In the genomic region with DNA sequence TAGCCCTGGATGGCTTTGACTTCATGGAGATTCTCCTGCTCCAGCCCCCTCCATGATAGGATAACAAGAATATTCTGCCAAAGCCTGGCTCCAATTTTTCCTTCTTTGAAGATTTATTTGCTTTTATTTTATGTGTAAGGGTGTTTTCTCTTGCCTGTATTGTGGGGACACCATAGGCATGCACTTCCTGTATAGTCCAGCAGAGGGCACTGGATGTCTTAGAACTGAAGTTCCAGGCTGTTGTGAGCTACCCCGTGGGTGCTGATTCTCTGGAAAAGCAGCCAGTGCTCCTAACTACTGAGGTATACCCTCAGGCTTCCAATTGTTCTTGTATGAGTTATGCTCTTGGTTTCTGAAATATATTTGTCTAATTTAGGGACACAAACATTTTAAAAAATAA, we compare ENCODE assay signal across 9 mouse cellular contexts. TPM values are rescaled to one million over a fixed set of nuclear protein-coding genes. Genes with fewer than 3 reads are reported as not detected.
DNase-seq lines count a peak whose midpoint lies in the region; ATAC-seq and TF ChIP-seq lines count a peak whose summit lies in the region.
"Had no signal": no experiment of that assay in that cellular context is flagged by ENCODE, and none has a peak within 500 bp of the region (broad histone marks: within the 10 kb centered on the region; RNA-seq: fewer than 3 reads in every experiment).

No protein-coding gene starts in this region.

- H3K27me3 ChIP-seq in heart, adult 2 months (ENCODE audit: control insufficient read depth, insufficient read depth, low read length) = no peaks in the 10 kb centered on the region
- no peaks in the 10 kb centered on the region for H3K27me3 ChIP-seq in heart, embryonic 10.5 days (ENCODE audit: insufficient read depth, poor library complexity, severe bottlenecking)
- H3K27me3 ChIP-seq in midbrain, postnatal 0 days (ENCODE audit: insufficient read depth, low read length) = no peaks in the 10 kb centered on the region
- H3K27me3 ChIP-seq: limb, embryonic 15.5 days had no signal

- 25% methylated on average over 1 of the region's 1 CpGs for WGBS in heart, adult 2 months
- 12% methylated on average over 1 of the region's 1 CpGs for WGBS in heart, embryonic 10.5 days
- 28% methylated on average over 1 of the region's 1 CpGs for WGBS in midbrain, postnatal 0 days

- intact Hi-C loops in heart, adult 2 months (cut with DNase I) = no loop called here

- H3K9ac ChIP-seq in heart, adult 2 months (ENCODE audit: low read depth, low read length) = no peak overlapping the region
- H3K9ac ChIP-seq in midbrain, postnatal 0 days (replicated peaks; ENCODE audit: low read length, poor library complexity, severe bottlenecking) = no peak overlapping the region
- H3K9ac ChIP-seq: limb, embryonic 15.5 days had no signal

- no peak for TF ChIP-seq POLR2A in heart, adult 2 months (IDR thresholded peaks at IDR 0.05; ENCODE audit: insufficient read depth, low read depth, low read length)
- TF ChIP-seq POLR2A in cortical plate, adult 2 months (IDR thresholded peaks at IDR 0.05; ENCODE audit: extremely low read depth, insufficient read depth, low read length) = no peak

- no peak for ATAC-seq in midbrain, postnatal 0 days (ENCODE audit: low FRiP score)

- peak; percentile 86 for TF ChIP-seq CTCF in heart, adult 2 months (IDR thresholded peaks at IDR 0.05)
- peak; percentile 26; the same call in 1 of the 2 replicates for TF ChIP-seq CTCF in cortical plate, adult 2 months (IDR thresholded peaks at IDR 0.05; ENCODE audit: extremely low read depth, insufficient read depth, low read length)
- TF ChIP-seq CTCF in midbrain, postnatal 0 days (IDR thresholded peaks at IDR 0.05) = peak; percentile 49

- no peaks in the 10 kb centered on the region for H3K9me3 ChIP-seq in heart, embryonic 10.5 days
- H3K9me3 ChIP-seq in midbrain, postnatal 0 days (ENCODE audit: low read length) = no peaks in the 10 kb centered on the region
- H3K9me3 ChIP-seq: limb, embryonic 15.5 days had no signal

- DNase-seq in heart, adult 2 months = peak; percentile 2 to 33
- no peak for DNase-seq in heart, embryonic 10.5 days (ENCODE audit: low spot score)
- DNase-seq in A20 (ENCODE audit: low read depth, low spot score) = peak; percentile 51
- peak; percentile 22 for DNase-seq in T-cell, adult 2 months (ENCODE audit: low spot score)
- peak; percentile 30 for DNase-seq in kidney, postnatal 14 days
- peak; percentile 13 for DNase-seq in midbrain, postnatal 0 days (ENCODE audit: low spot score)
- peak; percentile 6 to 38 for DNase-seq in thymus, postnatal 10 days (ENCODE audit: low spot score in 2 of 2)

- TF ChIP-seq EP300 in heart, adult 2 months (IDR thresholded peaks at IDR 0.05; ENCODE audit: insufficient read depth, low read depth, low read length) = no peak

- H3K4me3 ChIP-seq in heart, adult 2 months = no peak overlapping the region
- no peak overlapping the region for H3K4me3 ChIP-seq in heart, embryonic 10.5 days
- H3K4me3 ChIP-seq in cortical plate, adult 2 months (ENCODE audit: insufficient read depth, low read length) = no peak overlapping the region
- no peak overlapping the region for H3K4me3 ChIP-seq in midbrain, postnatal 0 days (ENCODE audit: low read depth, low read length)
- H3K4me3 ChIP-seq: limb, embryonic 15.5 days had no signal

- no peaks in the 10 kb centered on the region for H3K4me1 ChIP-seq in heart, adult 2 months (ENCODE audit: control insufficient read depth, insufficient read depth, low read length)
- H3K4me1 ChIP-seq in heart, embryonic 10.5 days = no peaks in the 10 kb centered on the region
- no peaks in the 10 kb centered on the region for H3K4me1 ChIP-seq in cortical plate, adult 2 months (ENCODE audit: control insufficient read depth, insufficient read depth, low read length)
- no peaks in the 10 kb centered on the region for H3K4me1 ChIP-seq in midbrain, postnatal 0 days (ENCODE audit: insufficient read depth, low read length)
- H3K4me1 ChIP-seq: limb, embryonic 15.5 days had no signal

- H3K4me2 ChIP-seq in midbrain, postnatal 0 days (ENCODE audit: low read depth, low read length, poor library complexity, severe bottlenecking) = no peak overlapping the region
- H3K4me2 ChIP-seq: limb, embryonic 15.5 days had no signal

- no peak overlapping the region for H3K27ac ChIP-seq in heart, adult 2 months
- no peak overlapping the region for H3K27ac ChIP-seq in heart, embryonic 10.5 days
- H3K27ac ChIP-seq in cortical plate, adult 2 months (ENCODE audit: insufficient read depth, low read length) = no peak overlapping the region
- no peak overlapping the region for H3K27ac ChIP-seq in midbrain, postnatal 0 days (ENCODE audit: low read depth, low read length)
- H3K27ac ChIP-seq: limb, embryonic 15.5 days had no signal

- H3K36me3 ChIP-seq in heart, adult 2 months (ENCODE audit: control insufficient read depth, insufficient read depth, low read length) = no peaks in the 10 kb centered on the region
- no peaks in the 10 kb centered on the region for H3K36me3 ChIP-seq in heart, embryonic 10.5 days
- H3K36me3 ChIP-seq in midbrain, postnatal 0 days (ENCODE audit: insufficient read depth, low read length) = no peaks in the 10 kb centered on the region
- H3K36me3 ChIP-seq: limb, embryonic 15.5 days had no signal

- no peaks in the 10 kb centered on the region for H3K79me2 ChIP-seq in heart, adult 2 months (replicated peaks; ENCODE audit: control insufficient read depth, insufficient read depth, low read length)

RNA-seq across cellular contexts. Expression of gene Rps4x, which starts 29.9 kb away (rescaled TPM):
- 100 to 1,000 TPM; 560 to 757 TPM for total RNA-seq in heart, adult 2 months (2021)
- polyA plus RNA-seq in heart, adult 2 months (2012; rRNA removed) = 348 and 596 TPM in 2 replicates
- polyA plus RNA-seq in heart, embryonic 10.5 days (2016; fragmentation: Nextera tagmentation; extraction: Ambion mirVana) = 479 and 547 TPM in 2 replicates
- 561 and 563 TPM in 2 replicates for polyA plus RNA-seq in cortical plate, adult 2 months (2012; rRNA removed)
- 809 and 834 TPM in 2 replicates for total RNA-seq in midbrain, postnatal 0 days (2014; rRNA removed)
- 345 and 356 TPM in 2 replicates for polyA plus RNA-seq in midbrain, postnatal 0 days (2015; fragmentation: Nextera tagmentation; extraction: Ambion mirVana)

RNA-seq across cellular contexts. Expression of gene Cited1, which starts 32.9 kb away (rescaled TPM):
- total RNA-seq in heart, adult 2 months (2021) = 1 to 10 TPM in 1 of 2 experiments, under 1 TPM in 1; 0.93 to 1.0 TPM
- polyA plus RNA-seq in heart, adult 2 months (2012; rRNA removed) = 3.5 and 5.2 TPM in 2 replicates
- polyA plus RNA-seq in heart, embryonic 10.5 days (2016; fragmentation: Nextera tagmentation; extraction: Ambion mirVana) = 374 and 827 TPM in 2 replicates
- polyA plus RNA-seq in cortical plate, adult 2 months (2012; rRNA removed) = 5.0 and 5.3 TPM in 2 replicates
- 6.4 and 6.9 TPM in 2 replicates for total RNA-seq in midbrain, postnatal 0 days (2014; rRNA removed)
- polyA plus RNA-seq in midbrain, postnatal 0 days (2015; fragmentation: Nextera tagmentation; extraction: Ambion mirVana) = 13.0 and 22.3 TPM in 2 replicates

Comparison
In these comparisons a context has a peak if more than half of its experiments do, and no peak if none do; other contexts are left out.
1. RNA of gene Cited1, which starts 32.9 kb away (polyA plus RNA-seq): 374 to 827 TPM in heart, embryonic 10.5 days; 13.0 to 22.3 TPM in midbrain, postnatal 0 days, 5.0 to 5.3 TPM in cortical plate, adult 2 months and 3.5 to 5.2 TPM in heart, adult 2 months; every median in the first group is over 10 times any median in the second.
2. CTCF ChIP-seq: peak in every context shown above with its lines; median percentile 86 in heart, adult 2 months; 49 in midbrain, postnatal 0 days; 26 in cortical plate, adult 2 months.